Mouse (Mus musculus) C2C12 (cell line): Measurements from ENCODE around the gene March9.

Experiments
- CEBPB ChIP-seq: IDR thresholded peaks from one replicate; pipeline ENCODE4 v1.6.1; 2011; ENCODE audit warnings: low read depth, mild to moderate bottlenecking, control low read depth, moderate library complexity
- CTCF ChIP-seq: IDR thresholded peaks from one replicate; pipeline ENCODE4 v1.5.1; 2011; ENCODE audit not compliant: control insufficient read depth, insufficient read depth, insufficient read length
- USF1 ChIP-seq: IDR thresholded peaks from one replicate; pipeline ENCODE4 v1.6.1; 2011; ENCODE audit warnings: low read depth, mild to moderate bottlenecking, control low read depth, moderate library complexity

DNA sequence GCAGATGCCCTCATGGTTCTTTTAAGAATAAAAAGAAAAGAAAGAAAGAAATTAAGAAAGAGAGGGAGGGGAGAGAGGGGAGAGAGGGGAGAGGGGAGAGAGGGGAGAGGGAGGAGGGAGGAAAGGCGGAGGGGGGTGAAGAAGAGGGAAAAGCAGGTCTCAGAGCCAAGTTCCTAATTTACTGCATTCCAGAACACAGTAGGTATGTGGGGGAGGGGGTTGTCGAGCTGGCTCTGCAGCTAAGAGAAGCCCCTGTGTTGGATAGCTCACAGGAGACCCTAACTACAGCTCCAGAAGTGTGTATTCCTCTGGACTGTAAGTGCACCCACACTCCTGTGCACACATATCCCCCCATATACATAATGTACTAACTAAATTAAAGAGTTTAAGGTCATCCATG lies 42.9 kb downstream of the March9 start:
- TF ChIP-seq CEBPB (no peak), CTCF (no peak), USF1 (no peak)
